Mouse (Mus musculus) urinary bladder, adult 18-20 months (tissue): ENCODE data around the gene Slc6a20b.

Experiments
- DNase-seq, 2 experiments: peaks; one replicate each; pipeline ENCODE4 v3.0.0; 2022; ENCODE audit warnings: low spot score in 2 of 2, mixed read lengths in 2 of 2

Slc6a20b gene

GRCm38 (mm10) chr9:123595194-123595593 lies 37.2 kb downstream of the Slc6a20b start:
- no peak for DNase-seq

GRCm38 (mm10) chr9:123589240-123589910 lies 43.0 kb downstream of the Slc6a20b start:
- DNase-seq = no peak

GRCm38 (mm10) chr9:123577360-123578192 lies 54.8 kb downstream of the Slc6a20b start:
- DNase-seq = no peak

- DNase-seq = no peak
These were observed 77.8 kb downstream of the Slc6a20b start for GRCm38 (mm10) chr9:123554599-123554998.
